Mouse (Mus musculus) gastrocnemius, adult 2 months (tissue): ENCODE data around the gene Pfn3. TPM values are rescaled to one million over a fixed set of nuclear protein-coding genes. Genes with fewer than 3 reads are reported as not detected.

ENCODE experiments used
- DNase-seq: peaks from one replicate; pipeline ENCODE4 v3.0.0; 2022
- H3K27ac ChIP-seq: fragments of 200-600 bp; 2 replicates; pipeline ENCODE4 v1.8.1; 2022; ENCODE audit warnings: mild to moderate bottlenecking
- H3K4me3 ChIP-seq: fragments of 200-600 bp; 2 replicates; pipeline ENCODE4 v1.8.1; 2022; ENCODE audit warnings: mild to moderate bottlenecking, moderate library complexity
- CTCF ChIP-seq: fragments of 200-600 bp; IDR thresholded peaks from 2 replicates; pipeline ENCODE4 v1.8.1; 2022; ENCODE audit warnings: antibody characterized with exemption, mild to moderate bottlenecking, moderate library complexity
- intact Hi-C: fragments of 180-260 bp; cut with DNase I; formaldehyde crosslinking; loops from one replicate; pipeline ENCODE4 v1.15.1; 2025
- total RNA-seq, 2 experiments: library from RNA; stranded (reverse); gene quantifications; 2 replicates each; pipeline ENCODE4 v1.2.3; 2021

Gene Pfn3
- total RNA-seq, 2 experiments from 2014 or later, result not detected

DNA sequence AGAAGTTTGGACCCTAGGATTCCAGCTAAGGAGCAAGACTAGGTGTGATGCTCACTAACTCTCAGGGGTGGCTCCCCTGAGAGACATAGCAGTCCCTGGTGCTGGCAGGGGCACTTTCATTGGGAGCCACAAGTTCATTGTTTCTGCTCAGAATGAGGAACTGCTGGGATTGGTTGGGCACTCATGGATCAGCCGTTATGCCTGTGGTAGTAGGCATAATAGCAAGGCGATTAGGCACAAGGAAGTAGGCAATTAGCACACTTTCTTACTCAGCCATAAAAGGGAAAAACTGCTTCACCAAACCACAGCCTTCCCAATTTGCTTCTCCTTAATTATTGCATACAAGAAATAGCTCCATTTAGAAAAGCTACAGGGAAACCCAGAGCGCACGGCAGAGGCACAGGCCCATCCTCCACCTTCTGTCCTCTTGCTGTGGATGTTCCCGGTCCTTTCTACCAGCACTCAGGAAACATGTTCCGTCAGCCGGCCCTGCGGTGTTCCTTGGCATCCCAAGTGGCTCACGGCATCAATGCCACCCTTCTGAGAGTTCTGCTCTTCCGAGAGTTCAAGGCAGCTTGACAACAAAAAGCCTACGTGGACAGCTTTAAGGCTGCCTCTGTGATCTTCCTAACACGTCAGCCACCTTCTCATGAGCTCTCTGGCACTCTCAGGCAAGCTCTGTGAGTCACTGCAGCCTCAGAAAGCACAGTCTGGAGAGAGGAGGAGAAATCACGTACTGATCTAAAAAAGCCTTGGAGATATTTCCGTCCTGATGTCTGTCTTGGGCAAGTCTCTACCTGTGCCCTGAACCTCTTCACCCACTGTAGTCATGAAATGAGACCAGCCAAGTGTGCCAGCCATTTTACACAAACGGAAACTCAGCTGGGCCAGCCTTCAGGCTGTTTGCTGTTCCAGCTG is 10.8 kb downstream of the Pfn3 start:
- Histone ChIP-seq H3K27ac (no peak overlapping the region), H3K4me3 (no peak overlapping the region)
- intact Hi-C loops, result no loop called here
- TF ChIP-seq CTCF, result no peak
- no peak for DNase-seq

DNA sequence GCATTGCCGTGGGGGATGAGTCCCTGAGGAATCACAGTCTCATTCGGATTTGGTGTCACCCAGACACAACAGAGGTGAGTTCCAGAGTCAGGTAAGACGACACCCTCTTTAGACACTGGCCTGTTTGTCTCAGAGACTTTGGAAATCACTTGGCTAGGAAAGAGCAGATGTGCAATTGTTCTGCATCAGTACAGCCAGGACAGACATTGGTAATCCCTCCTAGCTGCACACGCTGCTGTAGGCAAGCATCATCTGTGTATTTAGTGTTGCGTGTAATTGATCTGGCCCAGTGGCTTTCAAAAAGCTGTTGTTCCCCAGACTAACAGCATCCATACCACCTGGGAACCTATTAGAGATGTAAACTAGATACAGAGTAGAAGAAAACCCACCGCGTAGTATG is 11.8 kb downstream of the Pfn3 start:
- no peak for DNase-seq
- Histone ChIP-seq H3K4me3 (no peak overlapping the region), H3K27ac (no peak overlapping the region)
- intact Hi-C loops, result no loop called here
- TF ChIP-seq CTCF, result no peak

- intact Hi-C loops, result no loop called here
Measured at GRCm38 (mm10) chr13:55400039-55400346, 15.0 kb downstream of the Pfn3 start.

GRCm38 (mm10) chr13:55399300-55400038 is 15.6 kb downstream of the Pfn3 start:
- DNase-seq, result no peak
- no peak for TF ChIP-seq CTCF
- H3K27ac ChIP-seq, result no peak overlapping the region
- intact Hi-C loops, result no loop called here
- no peak overlapping the region for H3K4me3 ChIP-seq

More at GRCm38 (mm10) chr13:55400039-55400346, 15.0 kb downstream of the Pfn3 start:
- TF ChIP-seq CTCF, result no peak
- Histone ChIP-seq H3K27ac (no peak overlapping the region), H3K4me3 (no peak overlapping the region)
- DNase-seq, result no peak

DNA sequence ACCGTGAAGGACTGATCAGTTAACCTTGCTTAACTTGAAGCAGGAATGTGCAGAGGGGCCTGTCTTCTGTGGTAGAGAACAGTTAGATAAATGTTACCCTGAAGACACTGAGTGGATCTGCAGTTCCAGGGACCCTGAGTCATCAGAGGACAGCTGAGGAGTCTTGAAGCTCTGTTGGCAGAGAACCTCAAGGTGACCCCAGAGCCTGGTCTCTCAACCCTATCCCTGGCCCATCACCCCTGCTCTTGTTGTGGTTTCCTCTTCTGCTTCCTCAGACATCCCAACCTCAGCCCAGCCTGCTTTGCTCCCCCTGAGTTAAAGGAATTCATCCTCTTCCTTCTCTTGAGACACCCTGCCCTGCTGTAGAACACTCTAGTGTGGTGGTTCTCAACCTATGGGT is 16.9 kb downstream of the Pfn3 start, which contains the start of gene Slc34a1:
Gene Slc34a1 (plus strand): TSS at position 100 of the 400 bp plus-strand sequence.
- TF ChIP-seq CTCF, result no peak
- no peak for DNase-seq
- intact Hi-C loops, result no loop called here
- H3K4me3 ChIP-seq, result no peak within 1 kb of the TSS
- no peak within 1 kb of the TSS for H3K27ac ChIP-seq

- Histone ChIP-seq H3K27ac (no peak overlapping the region), H3K4me3 (no peak overlapping the region)
- TF ChIP-seq CTCF, result peak; percentile 50
- intact Hi-C loops, result no loop called here
- no peak for DNase-seq
Measured at GRCm38 (mm10) chr13:55392933-55393332, 22.1 kb downstream of the Pfn3 start.

- DNase-seq, result no peak
- Histone ChIP-seq H3K4me3 (no peak overlapping the region), H3K27ac (no peak overlapping the region)
- TF ChIP-seq CTCF, result no peak
- intact Hi-C loops, result no loop called here
Measured at GRCm38 (mm10) chr13:55391626-55392029, 23.4 kb downstream of the Pfn3 start.

GRCm38 (mm10) chr13:55390644-55391043 is 24.4 kb downstream of the Pfn3 start:
- no peak for TF ChIP-seq CTCF
- intact Hi-C loops, result no loop called here
- Histone ChIP-seq H3K4me3 (no peak overlapping the region), H3K27ac (no peak overlapping the region)
- DNase-seq, result no peak

DNA sequence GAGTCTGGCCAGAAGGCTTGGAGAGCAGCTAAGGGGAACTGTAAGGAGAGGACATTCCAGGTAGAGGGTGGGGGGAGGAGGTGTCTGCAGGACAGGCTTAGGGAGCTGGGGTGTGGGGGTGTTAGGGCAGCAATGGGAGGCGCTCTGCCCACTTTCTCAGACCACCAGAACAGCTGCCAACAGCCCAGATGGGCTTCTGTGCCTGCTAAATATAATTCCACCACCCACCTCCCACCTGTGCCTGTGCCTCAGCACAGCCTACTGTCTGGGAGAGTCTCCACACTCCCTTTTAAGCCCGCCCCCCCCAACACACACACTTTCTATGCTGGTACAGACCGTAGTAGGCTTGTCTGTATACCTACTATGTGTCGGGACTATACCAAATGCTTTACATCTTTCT is 33.2 kb downstream of the Pfn3 start:
- DNase-seq, result no peak
- intact Hi-C loops, result no loop called here

DNA sequence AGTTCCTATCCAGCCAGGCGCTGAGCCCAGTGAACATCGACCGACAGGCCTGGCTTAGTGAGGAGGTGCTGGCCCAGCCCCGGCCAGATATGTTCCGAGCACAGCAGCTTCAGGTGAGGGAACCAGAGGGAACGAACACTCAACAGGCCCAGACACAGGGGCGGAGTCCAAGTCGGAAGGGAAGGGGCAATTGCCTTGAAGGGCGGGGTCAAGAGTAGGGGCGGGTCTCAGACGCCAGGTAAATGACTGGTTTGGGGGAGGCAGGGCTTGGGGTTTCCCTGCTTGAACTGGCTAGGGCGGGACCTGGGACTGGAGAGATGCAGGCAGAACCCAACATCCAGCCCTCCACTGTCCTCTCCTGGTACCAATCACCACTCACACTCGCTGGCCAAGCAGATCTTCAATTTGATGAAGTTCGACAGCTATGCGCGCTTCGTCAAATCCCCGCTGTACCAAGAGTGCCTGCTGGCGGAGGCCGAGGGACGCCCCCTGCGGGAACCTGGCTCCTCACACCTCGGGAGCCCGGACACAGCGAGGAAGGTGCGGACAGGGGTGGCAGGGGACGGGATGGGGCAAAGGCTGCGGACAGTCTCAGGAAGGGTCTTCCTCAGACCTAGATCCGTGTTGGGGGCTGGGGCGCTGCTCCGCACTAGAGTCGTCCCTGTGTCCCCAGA is 36.0 kb downstream of the Pfn3 start:
- no peak for TF ChIP-seq CTCF
- DNase-seq, result no peak
- no peak overlapping the region for H3K27ac ChIP-seq
- no peak overlapping the region for H3K4me3 ChIP-seq
- intact Hi-C loops, result no loop called here

More for the DNA sequence above, 33.2 kb downstream of the Pfn3 start:
- Histone ChIP-seq H3K27ac (no peak overlapping the region), H3K4me3 (no peak overlapping the region)
- no peak for TF ChIP-seq CTCF

GRCm38 (mm10) chr13:55375877-55376276 is 39.2 kb downstream of the Pfn3 start:
- DNase-seq, result peak; percentile 40
- no peak for TF ChIP-seq CTCF
- no peak overlapping the region for H3K4me3 ChIP-seq
- no peak overlapping the region for H3K27ac ChIP-seq
- intact Hi-C loops, result no loop called here

DNA sequence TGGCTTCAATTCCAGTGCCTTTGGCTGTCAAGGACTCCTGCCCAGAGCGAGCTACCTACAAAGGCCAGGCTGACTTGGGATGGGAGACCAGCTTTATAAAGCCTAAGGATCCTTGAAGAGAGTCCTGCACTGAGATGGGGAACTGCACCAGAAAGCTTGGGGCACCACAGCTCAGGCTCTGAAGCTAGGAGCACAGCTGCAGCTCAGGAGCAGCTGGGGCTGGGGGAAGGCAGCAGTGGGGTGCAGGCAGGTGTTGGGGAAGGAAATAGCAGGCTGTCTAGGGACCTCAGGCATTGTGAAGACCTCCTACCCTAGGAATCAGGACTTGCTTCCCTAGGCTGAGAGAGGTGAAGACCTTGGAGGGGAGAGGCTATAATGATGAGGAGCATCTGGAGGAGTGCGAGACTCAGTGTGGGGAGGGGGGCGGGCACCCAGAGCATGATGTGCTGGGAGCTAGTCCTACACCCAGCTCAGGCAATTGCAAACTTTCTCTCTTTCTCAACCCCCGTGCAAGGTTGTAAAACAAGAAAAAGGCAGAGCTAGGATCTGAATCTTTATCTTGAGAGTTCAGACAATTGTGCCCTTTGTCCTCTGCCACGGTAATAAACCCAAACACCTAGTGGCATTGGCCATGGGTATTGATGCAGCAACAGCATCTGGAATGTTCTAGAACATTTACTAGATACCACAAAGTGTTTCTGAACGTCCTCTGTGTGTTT is 40.7 kb downstream of the Pfn3 start:
- intact Hi-C loops, result no loop called here
- Histone ChIP-seq H3K27ac (no peak overlapping the region), H3K4me3 (no peak overlapping the region)
- no peak for DNase-seq
- no peak for TF ChIP-seq CTCF
